Mouse (Mus musculus): ENCODE data around the gene Gm9046. TPM values are rescaled to one million over a fixed set of nuclear protein-coding genes. Genes with fewer than 3 reads are reported as not detected.
"Not testable (repeated sequence)": the region's sequence is repeated elsewhere in the genome, so short reads cannot be mapped to it uniquely, and the experiment has no call there.

Gm9046 gene
- not detected in 2 replicates for total RNA-seq (2014; rRNA removed)
- not detected in 2 replicates for polyA plus RNA-seq (2015; fragmentation: Nextera tagmentation; extraction: Ambion mirVana)

DNA sequence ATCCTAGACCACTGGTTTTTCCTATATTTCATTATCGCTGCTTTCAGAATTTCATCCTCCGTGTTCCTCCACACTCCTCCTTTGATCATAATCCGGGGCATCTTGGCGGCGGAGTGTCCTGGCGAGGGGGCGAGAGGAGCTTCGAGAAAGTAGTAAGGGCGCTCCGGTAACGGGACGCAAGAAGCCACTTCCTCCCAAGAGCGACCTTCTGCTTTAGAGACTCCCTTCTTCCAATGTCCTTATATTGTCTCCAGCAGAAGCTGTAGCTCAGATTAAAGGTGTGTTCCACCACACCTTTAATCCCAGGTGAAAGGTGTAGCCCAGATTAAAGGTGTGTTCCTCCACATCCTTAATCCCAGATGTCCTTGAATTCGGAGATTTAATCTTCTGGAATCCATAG, at the start of gene Gm9046:
TSS of gene Gm9046 (minus strand) at position 101 of the 400 bp plus-strand sequence.
- H3K4me1 ChIP-seq (ENCODE audit: insufficient read depth); H3K27ac ChIP-seq (ENCODE audit: low read depth, low read length); H3K4me3 ChIP-seq (ENCODE audit: low read depth, low read length); ATAC-seq; H3K9ac ChIP-seq; H3K9me3 ChIP-seq (ENCODE audit: low read length); H3K4me2 ChIP-seq (ENCODE audit: low read depth); H3K36me3 ChIP-seq (ENCODE audit: insufficient read depth); H3K27me3 ChIP-seq (ENCODE audit: insufficient read depth, low read length); DNase-seq: not testable (repeated sequence)
- WGBS: no CpG with 5 or more reads among the region's 14 CpGs

DNA sequence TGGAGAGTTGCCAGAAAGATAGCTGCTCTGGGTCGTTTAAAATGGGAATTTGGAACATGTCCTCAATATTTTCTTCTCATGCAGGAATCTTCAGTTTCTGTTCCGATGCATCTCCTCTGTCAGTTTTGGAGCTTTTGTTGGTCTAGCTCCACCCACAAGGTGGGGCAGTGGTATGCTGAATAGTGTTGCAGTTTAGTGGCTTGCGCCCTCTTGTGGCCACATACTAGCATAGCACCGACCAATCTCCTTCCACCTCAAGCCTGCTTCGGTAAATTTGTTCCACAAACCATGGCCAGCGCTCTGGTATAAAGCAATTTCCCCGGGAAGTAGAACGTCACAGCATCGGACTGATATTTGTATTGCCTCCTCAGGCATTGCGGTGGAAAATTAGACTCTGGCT, 27.4 kb upstream of the Gm9046 start:
- Histone ChIP-seq H3K9ac (no peak overlapping the region), H3K4me2 (ENCODE audit: low read depth) (peak overlapping the region; percentile 32), H3K4me1 (ENCODE audit: insufficient read depth) (no peaks in the 10 kb centered on the region), H3K4me3 (ENCODE audit: low read depth, low read length) (peak overlapping the region; percentile 4; the same call in 1 of the 2 replicates), H3K9me3 (ENCODE audit: low read length) (no peaks in the 10 kb centered on the region), H3K27me3 (ENCODE audit: insufficient read depth, low read length) (no peaks in the 10 kb centered on the region), H3K36me3 (ENCODE audit: insufficient read depth) (no peaks in the 10 kb centered on the region), H3K27ac (ENCODE audit: low read depth, low read length) (no peak overlapping the region)
- DNase-seq: peak; percentile 94
- 7% methylated on average over 10 of the region's 10 CpGs for WGBS
- TF ChIP-seq CTCF (IDR thresholded peaks at IDR 0.05; ENCODE audit: low read depth): peak; percentile 99
- peak; percentile 97 for ATAC-seq

DNA sequence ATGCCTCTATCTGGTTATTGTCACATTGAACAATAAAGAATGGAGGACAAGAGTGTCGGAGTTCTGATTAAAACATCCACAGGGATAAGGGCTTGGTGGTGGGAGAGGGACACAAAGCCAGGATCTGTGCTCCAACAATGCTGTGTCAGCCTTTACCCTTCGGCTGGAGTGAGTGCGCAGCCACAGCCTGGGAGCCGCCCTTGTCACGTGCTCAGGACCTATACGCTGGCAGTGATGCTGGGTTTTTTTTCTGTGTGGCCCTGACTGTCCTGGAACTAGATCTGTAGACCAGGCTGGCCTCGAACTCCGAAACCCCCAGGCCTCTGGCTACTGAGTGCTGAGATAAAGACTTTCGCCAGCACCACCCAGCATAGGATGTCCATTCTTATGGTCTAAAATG, 26.5 kb upstream of the Gm9046 start:
- H3K4me1 ChIP-seq (ENCODE audit: insufficient read depth): no peaks in the 10 kb centered on the region
- WGBS: 92% methylated on average over 9 of the region's 9 CpGs
- DNase-seq (no peak), ATAC-seq (no peak)
- no peak overlapping the region for H3K27ac ChIP-seq (ENCODE audit: low read depth, low read length)
- H3K4me3 ChIP-seq (ENCODE audit: low read depth, low read length): no peak overlapping the region
- no peaks in the 10 kb centered on the region for H3K9me3 ChIP-seq (ENCODE audit: low read length)
- no peak for TF ChIP-seq CTCF (IDR thresholded peaks at IDR 0.05; ENCODE audit: low read depth)
- H3K9ac ChIP-seq: no peak overlapping the region
- H3K4me2 ChIP-seq (ENCODE audit: low read depth): no peak overlapping the region
- H3K36me3 ChIP-seq (ENCODE audit: insufficient read depth): no peaks in the 10 kb centered on the region
- H3K27me3 ChIP-seq (ENCODE audit: insufficient read depth, low read length): no peaks in the 10 kb centered on the region

DNA sequence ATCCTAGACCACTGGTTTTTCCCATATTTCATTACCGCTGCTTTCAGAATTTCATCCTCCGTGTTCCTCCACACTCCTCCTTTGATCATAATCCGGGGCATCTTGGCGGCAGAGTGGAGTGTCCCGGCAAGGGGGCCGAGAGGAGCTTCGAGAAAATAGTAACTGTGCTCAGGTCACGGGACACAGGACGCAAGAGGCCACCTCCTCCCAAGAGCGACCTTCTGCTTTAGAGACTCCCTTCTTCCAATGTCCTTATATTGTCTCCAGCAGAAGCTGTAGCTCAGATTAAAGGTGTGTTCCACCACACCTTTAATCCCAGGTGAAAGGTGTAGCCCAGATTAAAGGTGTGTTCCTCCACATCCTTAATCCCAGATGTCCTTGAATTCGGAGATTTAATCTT, 10.9 kb upstream of the Gm9046 start, which contains the start of gene Gm9049:
TSS of gene Gm9049 (minus strand) at position 101 of the 400 bp plus-strand sequence.
- DNase-seq; H3K9me3 ChIP-seq (ENCODE audit: low read length); H3K4me3 ChIP-seq (ENCODE audit: low read depth, low read length); H3K27ac ChIP-seq (ENCODE audit: low read depth, low read length); H3K36me3 ChIP-seq (ENCODE audit: insufficient read depth); ATAC-seq; H3K9ac ChIP-seq; H3K4me2 ChIP-seq (ENCODE audit: low read depth); H3K27me3 ChIP-seq (ENCODE audit: insufficient read depth, low read length); H3K4me1 ChIP-seq (ENCODE audit: insufficient read depth): not testable (repeated sequence)
- WGBS: no CpG with 5 or more reads among the region's 11 CpGs

DNA sequence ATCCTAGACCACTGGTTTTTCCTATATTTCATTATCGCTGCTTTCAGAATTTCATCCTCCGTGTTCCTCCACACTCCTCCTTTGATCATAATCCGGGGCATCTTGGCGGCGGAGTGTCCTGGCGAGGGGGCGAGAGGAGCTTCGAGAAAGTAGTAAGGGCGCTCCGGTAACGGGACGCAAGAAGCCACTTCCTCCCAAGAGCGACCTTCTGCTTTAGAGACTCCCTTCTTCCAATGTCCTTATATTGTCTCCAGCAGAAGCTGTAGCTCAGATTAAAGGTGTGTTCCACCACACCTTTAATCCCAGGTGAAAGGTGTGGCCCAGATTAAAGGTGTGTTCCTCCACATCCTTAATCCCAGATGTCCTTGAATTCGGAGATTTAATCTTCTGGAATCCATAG, 5.5 kb upstream of the Gm9046 start, which contains the start of gene Gm9048:
TSS of gene Gm9048 (minus strand) at position 101 of the 400 bp plus-strand sequence.
- H3K4me2 ChIP-seq (ENCODE audit: low read depth); H3K27me3 ChIP-seq (ENCODE audit: insufficient read depth, low read length); H3K9ac ChIP-seq; H3K4me1 ChIP-seq (ENCODE audit: insufficient read depth); H3K4me3 ChIP-seq (ENCODE audit: low read depth, low read length); H3K27ac ChIP-seq (ENCODE audit: low read depth, low read length); DNase-seq; H3K9me3 ChIP-seq (ENCODE audit: low read length); H3K36me3 ChIP-seq (ENCODE audit: insufficient read depth); ATAC-seq: not testable (repeated sequence)
- WGBS: 75% methylated on average over 1 of the region's 14 CpGs

DNA sequence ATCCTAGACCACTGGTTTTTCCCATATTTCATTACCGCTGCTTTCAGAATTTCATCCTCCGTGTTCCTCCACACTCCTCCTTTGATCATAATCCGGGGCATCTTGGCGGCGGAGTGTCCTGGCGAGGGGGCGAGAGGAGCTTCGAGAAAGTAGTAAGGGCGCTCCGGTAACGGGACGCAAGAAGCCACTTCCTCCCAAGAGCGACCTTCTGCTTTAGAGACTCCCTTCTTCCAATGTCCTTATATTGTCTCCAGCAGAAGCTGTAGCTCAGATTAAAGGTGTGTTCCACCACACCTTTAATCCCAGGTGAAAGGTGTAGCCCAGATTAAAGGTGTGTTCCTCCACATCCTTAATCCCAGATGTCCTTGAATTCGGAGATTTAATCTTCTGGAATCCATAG, 5.3 kb downstream of the Gm9046 start, which contains the start of gene Gm9045:
TSS of gene Gm9045 (minus strand) at position 101 of the 400 bp plus-strand sequence.
- H3K36me3 ChIP-seq (ENCODE audit: insufficient read depth); H3K27ac ChIP-seq (ENCODE audit: low read depth, low read length); H3K9ac ChIP-seq; DNase-seq; H3K4me2 ChIP-seq (ENCODE audit: low read depth); ATAC-seq; H3K4me1 ChIP-seq (ENCODE audit: insufficient read depth); H3K4me3 ChIP-seq (ENCODE audit: low read depth, low read length); H3K9me3 ChIP-seq (ENCODE audit: low read length); H3K27me3 ChIP-seq (ENCODE audit: insufficient read depth, low read length): not testable (repeated sequence)
- WGBS: no CpG with 5 or more reads among the region's 14 CpGs

DNA sequence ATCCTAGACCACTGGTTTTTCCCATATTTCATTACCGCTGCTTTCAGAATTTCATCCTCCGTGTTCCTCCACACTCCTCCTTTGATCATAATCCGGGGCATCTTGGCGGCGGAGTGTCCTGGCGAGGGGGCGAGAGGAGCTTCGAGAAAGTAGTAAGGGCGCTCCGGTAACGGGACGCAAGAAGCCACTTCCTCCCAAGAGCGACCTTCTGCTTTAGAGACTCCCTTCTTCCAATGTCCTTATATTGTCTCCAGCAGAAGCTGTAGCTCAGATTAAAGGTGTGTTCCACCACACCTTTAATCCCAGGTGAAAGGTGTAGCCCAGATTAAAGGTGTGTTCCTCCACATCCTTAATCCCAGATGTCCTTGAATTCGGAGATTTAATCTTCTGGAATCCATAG, 10.7 kb downstream of the Gm9046 start, which contains the start of gene Gm9044:
TSS of gene Gm9044 (minus strand) at position 101 of the 400 bp plus-strand sequence.
- H3K27ac ChIP-seq (ENCODE audit: low read depth, low read length); ATAC-seq; H3K4me3 ChIP-seq (ENCODE audit: low read depth, low read length); H3K4me2 ChIP-seq (ENCODE audit: low read depth); H3K9me3 ChIP-seq (ENCODE audit: low read length); H3K4me1 ChIP-seq (ENCODE audit: insufficient read depth); H3K36me3 ChIP-seq (ENCODE audit: insufficient read depth); DNase-seq; H3K27me3 ChIP-seq (ENCODE audit: insufficient read depth, low read length); H3K9ac ChIP-seq: not testable (repeated sequence)
- WGBS: no CpG with 5 or more reads among the region's 14 CpGs

DNA sequence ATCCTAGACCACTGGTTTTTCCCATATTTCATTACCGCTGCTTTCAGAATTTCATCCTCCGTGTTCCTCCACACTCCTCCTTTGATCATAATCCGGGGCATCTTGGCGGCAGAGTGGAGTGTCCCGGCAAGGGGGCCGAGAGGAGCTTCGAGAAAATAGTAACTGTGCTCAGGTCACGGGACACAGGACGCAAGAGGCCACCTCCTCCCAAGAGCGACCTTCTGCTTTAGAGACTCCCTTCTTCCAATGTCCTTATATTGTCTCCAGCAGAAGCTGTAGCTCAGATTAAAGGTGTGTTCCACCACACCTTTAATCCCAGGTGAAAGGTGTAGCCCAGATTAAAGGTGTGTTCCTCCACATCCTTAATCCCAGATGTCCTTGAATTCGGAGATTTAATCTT, 16.2 kb downstream of the Gm9046 start, which contains the start of gene Gm9040:
TSS of gene Gm9040 (minus strand) at position 101 of the 400 bp plus-strand sequence.
- not testable (repeated sequence) for H3K27ac ChIP-seq (ENCODE audit: low read depth, low read length); H3K4me3 ChIP-seq (ENCODE audit: low read depth, low read length); H3K4me1 ChIP-seq (ENCODE audit: insufficient read depth); DNase-seq; H3K4me2 ChIP-seq (ENCODE audit: low read depth); H3K36me3 ChIP-seq (ENCODE audit: insufficient read depth); H3K9ac ChIP-seq; H3K27me3 ChIP-seq (ENCODE audit: insufficient read depth, low read length); ATAC-seq; H3K9me3 ChIP-seq (ENCODE audit: low read length)
- no CpG with 5 or more reads among the region's 11 CpGs for WGBS

All from forebrain, postnatal 0 days (tissue).